Mouse (Mus musculus) A20 (cell line): ENCODE measurements around the gene Cytip.

ENCODE experiments used
- DNase-seq: peaks from one replicate; pipeline ENCODE4 v3.0.0-alpha.2; 2011; ENCODE audit warnings: low read depth, low spot score

The Cytip gene

DNA sequence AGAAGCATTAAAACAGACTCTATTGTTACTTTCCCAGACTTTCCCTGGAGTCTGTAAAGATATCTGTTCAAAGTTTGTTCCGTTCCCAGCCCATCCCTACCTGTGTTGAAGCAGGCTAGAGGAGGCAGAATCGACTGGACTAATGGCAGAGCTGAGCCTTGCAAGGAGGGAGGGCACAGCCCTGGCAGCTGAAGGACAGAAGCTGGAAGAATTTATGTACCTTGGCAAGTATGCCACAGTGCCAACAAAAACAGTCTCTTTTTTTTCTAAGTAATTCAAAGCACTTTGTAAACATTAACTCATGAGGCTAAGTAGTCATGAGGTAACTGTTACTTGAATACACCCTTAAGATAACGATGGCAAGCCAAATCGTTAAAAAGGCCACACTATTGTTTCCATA is at the start of gene Cytip:
Gene Cytip, minus strand, starts transcription at position 187 of the 400 bp plus-strand sequence.
- no peak for DNase-seq

DNA sequence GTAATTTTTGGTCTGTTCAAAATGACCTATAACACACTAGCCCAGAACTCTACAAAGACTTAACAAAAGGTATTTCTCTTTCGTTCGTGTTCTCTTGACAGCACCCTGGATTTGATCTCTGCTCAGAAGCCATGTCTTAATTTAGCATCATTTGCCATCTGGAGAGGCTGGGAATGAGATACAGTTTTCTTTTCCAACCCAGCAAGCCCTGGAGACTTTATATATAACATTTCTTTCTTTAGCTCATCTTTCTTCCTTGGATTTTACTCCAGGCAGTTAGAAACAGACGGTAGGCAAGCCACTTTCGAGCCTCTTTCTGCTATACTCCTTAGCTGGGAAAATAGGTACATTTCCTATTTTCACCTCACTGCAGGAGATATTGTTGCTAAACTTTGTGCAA is 45.3 kb upstream of the Cytip start:
- no peak for DNase-seq

DNA sequence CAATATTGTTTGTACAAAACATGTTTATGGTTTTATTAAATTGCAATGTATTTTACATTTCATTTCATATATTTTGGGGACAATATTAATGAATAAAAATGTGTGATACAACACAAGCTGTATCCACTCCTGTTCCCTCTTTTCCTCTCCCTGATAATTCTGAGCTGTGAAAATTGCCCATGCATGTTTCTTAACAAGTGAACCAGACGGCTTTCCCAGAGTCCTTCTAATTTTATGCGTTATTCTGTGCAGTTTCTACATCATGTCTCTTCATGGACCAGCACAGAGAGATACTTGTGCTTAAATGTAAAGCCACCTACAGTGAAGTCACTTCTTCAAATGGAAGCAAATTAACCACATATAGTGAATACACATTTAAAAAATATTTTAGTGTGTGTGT is 42.2 kb upstream of the Cytip start:
- DNase-seq: no peak

DNA sequence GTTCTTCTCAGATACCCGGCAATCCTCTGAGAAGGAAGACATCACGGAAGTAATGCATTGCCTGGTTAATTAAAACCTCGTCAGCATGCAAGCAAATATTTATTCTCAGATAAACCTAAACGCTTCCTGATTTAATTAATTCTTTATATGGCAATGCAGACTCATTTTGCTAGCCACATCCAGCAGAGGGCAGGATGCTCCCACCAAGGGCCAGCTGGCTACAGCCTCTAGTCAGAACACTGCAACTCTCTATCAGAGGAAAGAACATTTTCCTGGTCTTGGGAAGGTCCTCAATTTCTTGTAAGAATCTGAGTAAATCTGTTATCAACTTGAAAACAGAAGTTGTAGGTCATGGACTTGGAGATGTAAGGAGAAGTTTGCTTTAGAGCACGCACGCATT is 4.1 kb upstream of the Cytip start:
- DNase-seq: peak; percentile 33

DNA sequence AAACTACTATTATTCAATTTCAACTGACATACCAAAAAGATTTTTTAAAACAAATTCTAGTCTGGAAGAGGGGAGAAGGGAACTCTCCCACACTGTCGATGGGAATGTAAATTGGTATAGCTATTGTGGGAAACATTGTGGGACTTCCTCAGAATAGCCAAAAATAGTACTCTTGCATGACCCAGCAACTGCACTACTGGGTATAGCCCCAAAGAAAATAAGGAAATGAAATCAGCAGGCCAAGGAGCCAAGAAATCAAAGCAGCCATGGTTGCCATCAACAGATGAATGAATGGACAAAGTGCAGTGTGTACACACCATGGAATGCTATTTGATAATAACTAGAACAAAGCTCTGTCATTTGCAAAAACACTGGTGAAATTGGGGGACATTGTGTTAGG is 1.5 kb upstream of the Cytip start:
- peak; percentile 6 for DNase-seq

DNA sequence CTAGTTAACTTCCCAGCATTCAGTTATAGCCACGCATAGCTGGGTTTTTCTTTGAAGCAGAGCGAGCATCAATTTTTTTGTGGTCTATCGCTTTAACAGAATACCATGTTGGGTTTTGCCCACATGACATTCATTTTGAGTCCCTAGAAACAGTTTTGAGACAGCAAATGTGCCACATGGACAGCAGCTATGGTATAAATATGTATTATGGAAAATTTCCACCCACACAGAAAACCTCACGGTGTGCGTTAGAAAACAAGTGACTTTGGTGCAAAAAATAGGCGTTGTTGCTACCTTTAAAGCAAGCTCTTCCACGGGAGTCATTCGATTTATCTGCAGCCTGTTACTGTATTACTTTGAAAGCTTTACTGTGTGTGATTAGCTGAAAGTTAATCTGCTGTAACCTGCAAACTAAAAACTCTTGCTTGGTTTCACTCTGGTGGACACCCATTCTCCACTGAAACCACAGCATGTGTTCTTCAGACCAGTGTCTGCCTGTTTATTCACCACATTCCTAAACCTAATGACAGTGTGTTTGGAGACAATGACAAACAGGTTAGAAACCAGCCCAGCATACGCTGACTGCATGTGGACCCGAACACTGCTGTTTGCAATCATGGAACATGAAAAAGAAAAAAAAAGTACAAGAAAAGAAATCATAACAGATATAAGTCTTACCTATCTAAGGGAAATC is 763 bp downstream of the Cytip start:
- no peak for DNase-seq

- no peak for DNase-seq
Measured at GRCm38 (mm10) chr2:58192160-58192559, 3.2 kb downstream of the Cytip start.

- no peak for DNase-seq
Measured at GRCm38 (mm10) chr2:58189501-58189900, 5.8 kb downstream of the Cytip start.

GRCm38 (mm10) chr2:58188903-58189302 is 6.4 kb downstream of the Cytip start:
- DNase-seq: no peak

- no peak for DNase-seq
Measured at GRCm38 (mm10) chr2:58187310-58188051, 7.9 kb downstream of the Cytip start.

- peak; percentile 41 for DNase-seq
Measured at GRCm38 (mm10) chr2:58184197-58184596, 11.1 kb downstream of the Cytip start.

GRCm38 (mm10) chr2:58183658-58184057 is 11.7 kb downstream of the Cytip start:
- DNase-seq: peak; percentile 27

DNA sequence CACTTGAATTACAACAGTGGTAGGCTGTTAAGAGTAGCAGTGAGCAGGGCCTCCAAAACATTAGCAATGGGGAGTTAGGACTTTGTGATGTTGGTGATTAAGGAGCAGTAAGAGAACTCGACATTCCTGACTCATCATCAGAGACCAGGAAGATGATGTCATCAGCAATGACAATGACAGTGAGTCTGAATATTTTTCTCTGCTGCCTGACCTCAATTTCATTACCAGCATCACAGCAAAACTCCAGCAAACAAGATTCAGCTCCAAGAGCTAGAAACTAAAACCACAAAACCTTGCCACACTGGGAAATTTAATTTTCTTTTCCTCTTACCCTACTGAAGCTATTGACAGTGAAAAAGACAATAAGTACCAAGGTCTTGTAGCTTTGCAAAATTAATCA is 14.6 kb downstream of the Cytip start:
- no peak for DNase-seq

GRCm38 (mm10) chr2:58179056-58179455 is 16.3 kb downstream of the Cytip start:
- DNase-seq: no peak

DNA sequence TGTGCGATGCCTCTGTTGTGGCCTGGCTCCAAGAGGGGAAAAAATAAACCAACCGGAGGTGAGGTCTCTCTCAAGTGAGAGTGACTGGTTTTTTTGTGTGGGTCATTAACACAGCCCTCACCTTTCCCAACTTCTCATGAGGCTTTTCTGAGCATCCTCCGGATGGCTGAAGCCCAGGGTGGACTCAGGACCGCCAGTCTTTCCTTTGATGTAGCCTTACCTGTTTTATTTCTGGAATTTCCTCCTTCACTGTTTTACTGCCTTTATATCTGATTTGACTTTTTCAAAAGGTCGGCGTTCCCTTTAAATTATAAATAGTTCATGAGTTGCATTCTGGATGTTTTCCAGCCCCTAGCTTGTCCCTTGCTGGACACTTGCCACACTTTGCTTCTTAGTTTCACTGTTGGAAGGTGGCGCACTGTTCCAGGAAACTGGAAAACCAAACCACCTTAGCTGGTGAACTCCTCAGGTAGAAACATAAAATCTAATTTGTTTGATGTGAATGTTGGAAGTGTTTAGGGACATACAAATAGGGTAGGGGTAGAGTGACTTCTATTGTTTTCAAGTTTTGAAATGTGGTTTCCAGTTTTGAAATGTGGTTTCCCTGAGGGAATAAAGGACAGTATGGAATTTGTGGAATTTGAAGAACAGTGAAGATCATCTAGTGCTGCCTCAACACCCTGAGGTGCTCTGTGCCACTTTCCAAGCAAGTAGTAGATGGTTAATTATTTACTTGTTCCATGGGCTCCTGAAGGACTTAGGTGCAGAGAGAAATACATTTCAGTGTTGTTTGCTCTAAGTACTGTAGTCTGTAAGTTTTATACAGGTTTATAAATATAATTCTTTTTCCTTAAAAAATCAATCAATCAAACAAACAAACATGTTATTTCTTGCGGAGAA is 19.7 kb downstream of the Cytip start:
- no peak for DNase-seq

- no peak for DNase-seq
Measured at GRCm38 (mm10) chr2:58174476-58175286, 20.7 kb downstream of the Cytip start.

DNA sequence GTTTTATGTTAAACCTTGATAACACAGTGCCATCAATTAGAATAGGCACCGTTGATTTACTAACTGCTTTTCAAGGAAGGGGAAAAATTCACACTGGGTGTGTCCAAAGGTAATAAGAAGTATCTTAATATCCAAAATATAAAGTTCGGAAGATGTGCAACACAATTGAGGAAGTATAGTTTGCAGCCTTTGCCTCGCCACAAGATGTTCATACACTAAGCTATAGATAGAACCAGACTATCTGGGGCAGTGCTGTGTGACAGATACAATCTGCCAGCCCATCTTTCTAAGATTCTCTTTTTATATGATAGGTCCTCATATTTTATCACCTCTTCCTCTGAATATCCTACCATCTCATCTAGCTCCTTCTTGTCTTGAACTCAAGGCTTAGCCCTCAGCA is 22.4 kb downstream of the Cytip start:
- DNase-seq: no peak

GRCm38 (mm10) chr2:58169173-58169572 is 26.2 kb downstream of the Cytip start:
- DNase-seq: no peak

- DNase-seq: no peak
Measured at GRCm38 (mm10) chr2:58167654-58168053, 27.7 kb downstream of the Cytip start.

DNA sequence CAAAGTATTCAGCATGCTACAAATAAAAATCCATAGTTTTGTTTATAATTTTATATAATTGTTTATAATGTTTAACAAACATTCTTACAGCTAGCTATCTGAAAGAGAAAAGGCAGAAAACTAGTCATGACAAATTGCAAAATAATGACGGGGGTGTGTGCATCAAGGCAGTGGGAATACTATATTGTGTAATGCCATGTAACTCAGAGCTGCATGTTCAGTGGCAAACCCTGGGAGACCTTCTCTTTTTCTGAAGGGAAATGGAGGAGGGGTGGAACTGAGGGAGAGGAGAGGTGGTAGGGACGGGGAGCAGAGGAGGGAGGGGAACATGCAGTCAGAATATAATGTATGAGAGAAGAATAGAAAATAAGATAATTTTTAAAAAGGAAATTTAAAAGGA is 28.6 kb downstream of the Cytip start:
- no peak for DNase-seq

DNA sequence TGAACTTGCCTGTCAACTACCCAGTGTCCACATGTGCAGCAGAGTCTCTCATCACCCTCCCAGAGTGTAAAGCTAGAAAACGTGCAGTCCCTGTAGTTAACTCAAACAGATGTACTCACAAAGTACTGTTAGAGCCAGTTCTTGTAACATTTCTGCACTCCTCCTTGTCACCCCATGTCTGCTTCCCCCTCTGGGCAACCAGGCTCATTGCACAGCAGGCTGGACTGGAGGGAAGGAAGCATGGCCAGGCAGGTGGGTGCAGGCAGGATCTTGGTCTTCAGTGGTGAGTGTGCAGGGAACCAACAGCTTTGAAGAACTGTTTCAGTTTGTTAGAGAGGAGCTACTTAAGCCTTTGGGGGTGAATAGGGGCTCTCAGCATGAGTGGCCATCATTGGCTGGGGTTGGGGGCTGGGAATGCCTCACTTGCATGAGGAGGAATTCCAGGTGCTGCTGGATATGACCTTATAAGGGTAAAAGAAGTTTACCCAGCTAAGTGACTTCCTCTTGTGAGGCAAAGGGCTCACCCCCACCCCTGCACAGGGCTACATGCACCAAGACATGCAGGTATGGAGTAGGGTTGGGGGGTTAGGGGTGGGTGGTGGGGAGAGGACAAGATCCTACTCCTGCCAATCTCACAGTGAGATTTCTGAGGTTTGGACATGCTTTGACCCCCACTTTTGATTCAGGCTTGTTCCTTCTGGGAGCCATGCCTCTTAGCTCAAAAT is 31.7 kb downstream of the Cytip start:
- no peak for DNase-seq
